Comparison of ENCODE assay signal across 27 mouse cellular contexts in genomic region chr7:129937715-129938114, GRCm38 (mm10).
A peak's percentile ranks its signal among the peaks of the same experiment; 100 is the strongest.
DNase-seq lines count a peak whose midpoint lies in the region; ATAC-seq and TF ChIP-seq lines count a peak whose summit lies in the region.
"Had no signal": no experiment of that assay in that cellular context is flagged by ENCODE, and none has a peak within 500 bp of the region (broad histone marks: within the 10 kb centered on the region; RNA-seq: fewer than 3 reads in every experiment).

No protein-coding gene starts in this region.

- H3K9me3 ChIP-seq in intestine, embryonic 14.5 days (ENCODE audit: control insufficient read depth, low read length) = no peaks in the 10 kb centered on the region
- no peaks in the 10 kb centered on the region for H3K9me3 ChIP-seq in intestine, embryonic 16.5 days (ENCODE audit: control insufficient read depth, low read length)
- H3K9me3 ChIP-seq: embryonic facial prominence, embryonic 13.5 days; embryonic facial prominence, embryonic 15.5 days; forebrain, embryonic 10.5 days; forebrain, embryonic 15.5 days had no signal

- no peaks in the 10 kb centered on the region for H3K27me3 ChIP-seq in heart, adult 2 months (ENCODE audit: control insufficient read depth, insufficient read depth, low read length)
- no peaks in the 10 kb centered on the region for H3K27me3 ChIP-seq in intestine, embryonic 14.5 days (replicated peaks; ENCODE audit: control insufficient read depth, insufficient read depth, low read length)
- no peaks in the 10 kb centered on the region for H3K27me3 ChIP-seq in intestine, embryonic 16.5 days (replicated peaks; ENCODE audit: control insufficient read depth, insufficient read depth, low read length)
- H3K27me3 ChIP-seq: embryonic facial prominence, embryonic 13.5 days; embryonic facial prominence, embryonic 15.5 days; forebrain, embryonic 13.5 days; forebrain, embryonic 15.5 days; Patski had no signal

- 88% methylated on average over 6 of the region's 6 CpGs for WGBS in heart, adult 2 months
- WGBS in intestine, embryonic 14.5 days = 73% methylated on average over 6 of the region's 6 CpGs
- 61% methylated on average over 6 of the region's 6 CpGs for WGBS in intestine, embryonic 16.5 days
- 39% methylated on average over 6 of the region's 6 CpGs for WGBS in large intestine, adult 2 months

- TF ChIP-seq POLR2A in heart, adult 2 months (IDR thresholded peaks at IDR 0.05; ENCODE audit: insufficient read depth, low read depth, low read length) = no peak

- TF ChIP-seq EP300 in heart, adult 2 months (IDR thresholded peaks at IDR 0.05; ENCODE audit: insufficient read depth, low read depth, low read length) = no peak

- ATAC-seq in intestine, embryonic 14.5 days (replicated peaks; ENCODE audit: low FRiP score, low TSS enrichment, low read depth) = peak; percentile 85
- peak; percentile 96 for ATAC-seq in intestine, embryonic 16.5 days
- ATAC-seq: activated CD4-positive, CD25-positive, alpha-beta regulatory T cell, adult 4 months; CD4-positive, CD25-positive, alpha-beta regulatory T cell, adult 4 months; forebrain, embryonic 13.5 days; forebrain, embryonic 15.5 days; Patski had no signal

- intact Hi-C loops in heart, adult 2 months (cut with DNase I) = no loop called here

- peak; percentile 76 for DNase-seq in heart, adult 11 months
- DNase-seq in heart, adult 2 months = no peak
- DNase-seq in intestine, embryonic 14.5 days (ENCODE audit: low spot score) = peak; percentile 58
- peak; percentile 81 for DNase-seq in large intestine, adult 2 months (ENCODE audit: low read depth, low spot score)
- DNase-seq in layer of hippocampus, adult 11-12 months (ENCODE audit: low spot score) = no peak
- DNase-seq in layer of hippocampus, postnatal 14 days (ENCODE audit: low spot score in 2 of 2) = no peak
- DNase-seq: adrenal gland, adult 8-10 months; adrenal gland, postnatal 14 days; adrenal gland, postnatal 36 days; B cell, adult 2 months; cerebellum, adult 11-12 months; cerebellum, adult 2 months; cerebellum, adult 9-10 months; cerebellum, postnatal 10 days; cerebellum, postnatal 36 days; embryo, embryonic 11 days had no signal

- H3K4me2 ChIP-seq in intestine, embryonic 14.5 days (ENCODE audit: low read length) = no peak overlapping the region
- H3K4me2 ChIP-seq in intestine, embryonic 16.5 days (ENCODE audit: low read depth, low read length) = no peak overlapping the region
- H3K4me2 ChIP-seq: embryonic facial prominence, embryonic 13.5 days; embryonic facial prominence, embryonic 15.5 days; forebrain, embryonic 13.5 days; forebrain, embryonic 15.5 days had no signal

- no peak overlapping the region for H3K4me3 ChIP-seq in heart, adult 2 months
- no peak overlapping the region for H3K4me3 ChIP-seq in intestine, embryonic 14.5 days (ENCODE audit: low read depth, low read length)
- H3K4me3 ChIP-seq in intestine, embryonic 16.5 days (ENCODE audit: low read length) = no peak overlapping the region
- H3K4me3 ChIP-seq: embryonic facial prominence, embryonic 13.5 days; embryonic facial prominence, embryonic 15.5 days; erythroblast, embryonic 14.5 days; forebrain, embryonic 10.5 days; forebrain, embryonic 13.5 days; forebrain, embryonic 15.5 days had no signal

- H3K79me2 ChIP-seq in heart, adult 2 months (replicated peaks; ENCODE audit: control insufficient read depth, insufficient read depth, low read length) = no peaks in the 10 kb centered on the region

- no peaks in the 10 kb centered on the region for H3K4me1 ChIP-seq in heart, adult 2 months (ENCODE audit: control insufficient read depth, insufficient read depth, low read length)
- no peaks in the 10 kb centered on the region for H3K4me1 ChIP-seq in intestine, embryonic 14.5 days (replicated peaks; ENCODE audit: control insufficient read depth, insufficient read depth, low read length)
- H3K4me1 ChIP-seq in intestine, embryonic 16.5 days (ENCODE audit: control insufficient read depth, insufficient read depth, low read length) = peaks cover 6% of the 10 kb centered on the region; the same call in 1 of the 2 replicates
- H3K4me1 ChIP-seq: forebrain, embryonic 13.5 days; forebrain, embryonic 15.5 days had no signal

- H3K36me3 ChIP-seq in heart, adult 2 months (ENCODE audit: control insufficient read depth, insufficient read depth, low read length) = no peaks in the 10 kb centered on the region
- H3K36me3 ChIP-seq in intestine, embryonic 14.5 days (ENCODE audit: control insufficient read depth, insufficient read depth, low read length) = no peaks in the 10 kb centered on the region
- no peaks in the 10 kb centered on the region for H3K36me3 ChIP-seq in intestine, embryonic 16.5 days (ENCODE audit: control insufficient read depth, insufficient read depth, low read length)
- H3K36me3 ChIP-seq: embryonic facial prominence, embryonic 13.5 days; embryonic facial prominence, embryonic 15.5 days; forebrain, embryonic 10.5 days; forebrain, embryonic 15.5 days; G1E had no signal

- no peak overlapping the region for H3K27ac ChIP-seq in heart, adult 2 months
- H3K27ac ChIP-seq in intestine, embryonic 14.5 days (ENCODE audit: low read depth) = no peak overlapping the region
- H3K27ac ChIP-seq in intestine, embryonic 16.5 days (ENCODE audit: low read length) = no peak overlapping the region
- H3K27ac ChIP-seq: embryonic facial prominence, embryonic 13.5 days; embryonic facial prominence, embryonic 15.5 days; forebrain, embryonic 10.5 days; forebrain, embryonic 13.5 days; forebrain, embryonic 15.5 days had no signal

- no peak for TF ChIP-seq CTCF in heart, adult 2 months (IDR thresholded peaks at IDR 0.05)

- H3K9ac ChIP-seq in heart, adult 2 months (ENCODE audit: low read depth, low read length) = no peak overlapping the region
- no peak overlapping the region for H3K9ac ChIP-seq in intestine, embryonic 14.5 days (ENCODE audit: low read length)
- H3K9ac ChIP-seq in intestine, embryonic 16.5 days (ENCODE audit: low read depth, low read length) = no peak overlapping the region
- H3K9ac ChIP-seq: embryonic facial prominence, embryonic 13.5 days; embryonic facial prominence, embryonic 15.5 days; forebrain, embryonic 13.5 days; forebrain, embryonic 15.5 days had no signal

Comparison
In these comparisons a context has a peak if more than half of its experiments do, and no peak if none do; other contexts are left out.
1. DNase-seq: peak in heart, adult 11 months (single experiment), intestine, embryonic 14.5 days (single experiment) and large intestine, adult 2 months (single experiment); none in heart, adult 2 months (0 of 2), layer of hippocampus, adult 11-12 months (single experiment) and layer of hippocampus, postnatal 14 days (0 of 2).